Mouse (Mus musculus) heart, adult 2 months (tissue): ENCODE measurements around the gene Gatad2b. TPM values are rescaled to one million over a fixed set of nuclear protein-coding genes. Genes with fewer than 3 reads are reported as not detected.

Source experiments
- DNase-seq, 2 experiments: peaks; one replicate each; pipeline ENCODE4 v3.0.0; 2021
- H3K27ac ChIP-seq: fragments of 200-600 bp; 2 replicates; pipeline ENCODE4 v1.8.1; 2022
- H3K27me3 ChIP-seq: fragments of 200-500 bp; 2 replicates; pipeline ENCODE4 v1.6.1; 2012; ENCODE audit warnings: mild to moderate bottlenecking, low read length, inconsistent platforms, mixed read lengths; ENCODE audit not compliant: control insufficient read depth, insufficient read depth
- H3K36me3 ChIP-seq: fragments of 200-500 bp; 2 replicates; pipeline ENCODE4 v1.6.1; 2012; ENCODE audit warnings: low read length, inconsistent platforms; ENCODE audit not compliant: control insufficient read depth, insufficient read depth
- H3K4me1 ChIP-seq: fragments of 200-500 bp; 2 replicates; pipeline ENCODE4 v1.6.1; 2011; ENCODE audit warnings: low read length; ENCODE audit not compliant: control insufficient read depth, insufficient read depth
- H3K4me3 ChIP-seq: fragments of 200-600 bp; 2 replicates; pipeline ENCODE4 v1.8.1; 2022
- H3K79me2 ChIP-seq: fragments of 200-500 bp; replicated peaks from 2 replicates; pipeline ENCODE4 v1.6.1; 2012; ENCODE audit warnings: mild to moderate bottlenecking, inconsistent platforms, low read length, moderate library complexity, mixed read lengths; ENCODE audit not compliant: control insufficient read depth, insufficient read depth
- H3K9ac ChIP-seq: fragments of 200-500 bp; 2 replicates; pipeline ENCODE4 v1.6.1; 2012; ENCODE audit warnings: low read depth, mild to moderate bottlenecking, control low read depth, inconsistent platforms, low read length, mixed read lengths
- CTCF ChIP-seq: fragments of 200-600 bp; IDR thresholded peaks from 2 replicates; pipeline ENCODE4 v1.8.1; 2022; ENCODE audit warnings: antibody characterized with exemption, mild to moderate bottlenecking, moderate library complexity
- EP300 ChIP-seq: fragments of 200-500 bp; IDR thresholded peaks from 2 replicates; pipeline ENCODE4 v1.6.1; 2011; ENCODE audit warnings: low read depth, low read length, control low read depth; ENCODE audit not compliant: insufficient read depth
- POLR2A ChIP-seq: fragments of 200-500 bp; IDR thresholded peaks from 2 replicates; pipeline ENCODE4 v1.6.1; 2011; ENCODE audit warnings: mild to moderate bottlenecking, low read depth, low read length, control low read depth; ENCODE audit not compliant: insufficient read depth
- WGBS: fragments of 180-500 bp; shearing (Covaris S2); methylation state at CpG from one replicate; pipeline ENCODE4 v1.1.7; 2018; 5-methylcytosine and 5-hydroxymethylcytosine counted together
- intact Hi-C: fragments of 180-260 bp; cut with DNase I; formaldehyde crosslinking; loops from one replicate; pipeline ENCODE4 v1.15.1; 2025
- polyA plus RNA-seq: library from polyadenylated mRNA; depleted of rRNA; stranded (reverse); fragments of >200 nt; gene quantifications from 2 replicates; pipeline ENCODE4 v1.2.3, GENCODE M21; 2012
- total RNA-seq, 2 experiments: library from RNA; stranded (reverse); gene quantifications; 2 replicates each; pipeline ENCODE4 v1.2.3; 2021

The Gatad2b gene
- total and polyA plus RNA-seq, 3 experiments, result 17.7 to 45.3 (median 40.0) TPM

GRCm38 (mm10) chr3:90383690-90384089, 90.7 kb downstream of the Gatad2b start:
- H3K4me1 ChIP-seq, result no peaks in the 10 kb centered on the region; the same call in 1 of the 2 replicates
- H3K27me3 ChIP-seq, result no peaks in the 10 kb centered on the region
- TF ChIP-seq CTCF (no peak), EP300 (no peak)
- DNase-seq, result peak in 1 of 2 experiments; percentile 26
- intact Hi-C loops, result no loop called here
- no peak overlapping the region for H3K9ac ChIP-seq
- 86% methylated on average over 4 of the region's 4 CpGs for WGBS
- H3K4me3 ChIP-seq, result no peak overlapping the region
- H3K79me2 ChIP-seq, result no peaks in the 10 kb centered on the region
- H3K36me3 ChIP-seq, result no peaks in the 10 kb centered on the region
- no peak overlapping the region for H3K27ac ChIP-seq

- Histone ChIP-seq H3K4me3 (no peak overlapping the region), H3K4me1 (peaks cover under 1% of the 10 kb centered on the region; the same call in 1 of the 2 replicates), H3K27me3 (no peaks in the 10 kb centered on the region), H3K79me2 (no peaks in the 10 kb centered on the region), H3K27ac (no peak overlapping the region), H3K9ac (no peak overlapping the region), H3K36me3 (no peaks in the 10 kb centered on the region)
- intact Hi-C loops, result no loop called here
- WGBS, result 78% methylated on average over 7 of the region's 7 CpGs
- DNase-seq, result no peak
- TF ChIP-seq CTCF, result no peak
- no peak for TF ChIP-seq EP300
- no peak for TF ChIP-seq POLR2A
These were observed 91.9 kb downstream of the Gatad2b start for GRCm38 (mm10) chr3:90384851-90385375.

- H3K4me3 ChIP-seq, result no peak overlapping the region
- H3K36me3 ChIP-seq, result no peaks in the 10 kb centered on the region
- no peaks in the 10 kb centered on the region for H3K27me3 ChIP-seq
- no peaks in the 10 kb centered on the region for H3K79me2 ChIP-seq
- intact Hi-C loops, result no loop called here
- 96% methylated on average over 10 of the region's 10 CpGs for WGBS
- no peak overlapping the region for H3K9ac ChIP-seq
- H3K27ac ChIP-seq, result no peak overlapping the region
- peaks cover 6% of the 10 kb centered on the region for H3K4me1 ChIP-seq
- no peak for TF ChIP-seq CTCF
- no peak for TF ChIP-seq EP300
- TF ChIP-seq POLR2A, result no peak
- no peak for DNase-seq
These were observed 93.8 kb downstream of the Gatad2b start for GRCm38 (mm10) chr3:90386817-90387216.

- Histone ChIP-seq H3K9ac (no peak overlapping the region), H3K27me3 (no peaks in the 10 kb centered on the region), H3K27ac (no peak overlapping the region), H3K4me3 (no peak overlapping the region), H3K4me1 (peaks cover 6% of the 10 kb centered on the region), H3K79me2 (no peaks in the 10 kb centered on the region), H3K36me3 (no peaks in the 10 kb centered on the region)
- TF ChIP-seq POLR2A (no peak), CTCF (no peak), EP300 (no peak)
- no peak for DNase-seq
- intact Hi-C loops, result no loop called here
- 40% methylated on average over 11 of the region's 11 CpGs for WGBS
These were observed 94.5 kb downstream of the Gatad2b start for GRCm38 (mm10) chr3:90387483-90387882.

- intact Hi-C loops, result no loop called here
- no peak overlapping the region for H3K4me3 ChIP-seq
- no peaks in the 10 kb centered on the region for H3K27me3 ChIP-seq
- WGBS, result 91% methylated on average over 4 of the region's 4 CpGs
- H3K9ac ChIP-seq, result no peak overlapping the region
- H3K27ac ChIP-seq, result no peak overlapping the region
- no peaks in the 10 kb centered on the region for H3K36me3 ChIP-seq
- DNase-seq, result no peak
- TF ChIP-seq EP300, result no peak
- no peak for TF ChIP-seq CTCF
- no peak for TF ChIP-seq POLR2A
- H3K4me1 ChIP-seq, result peaks cover 6% of the 10 kb centered on the region
- H3K79me2 ChIP-seq, result no peaks in the 10 kb centered on the region
These were observed 95.2 kb downstream of the Gatad2b start for GRCm38 (mm10) chr3:90388192-90388591.

- intact Hi-C loops, result no loop called here
- Histone ChIP-seq H3K79me2 (no peaks in the 10 kb centered on the region), H3K36me3 (no peaks in the 10 kb centered on the region), H3K4me3 (peak overlapping the region; percentile 63), H3K27me3 (no peaks in the 10 kb centered on the region), H3K9ac (peak overlapping the region; percentile 56), H3K27ac (peak overlapping the region; percentile 6), H3K4me1 (peaks cover 6% of the 10 kb centered on the region)
- TF ChIP-seq EP300, result no peak
- TF ChIP-seq POLR2A, result no peak
- TF ChIP-seq CTCF, result peak; percentile 34
- peak; percentile 46 to 47 for DNase-seq
- 11% methylated on average over 53 of the region's 53 CpGs for WGBS
These were observed 95.9 kb downstream of the Gatad2b start for GRCm38 (mm10) chr3:90388726-90389510.
